Mouse (Mus musculus) heart, embryonic 16.5 days (tissue): ENCODE data around the gene Nr3c2. TPM values are rescaled to one million over a fixed set of nuclear protein-coding genes. Genes with fewer than 3 reads are reported as not detected.

Experiments
- ATAC-seq: fragments of 200-750 bp; cut with Nextera tagmentation; replicated peaks from 2 replicates; pipeline ENCODE4 v1.8.0; 2017; ENCODE audit warnings: moderate number of reproducible peaks; ENCODE audit not compliant: insufficient read depth, low FRiP score; ENCODE audit errors: extremely low read depth
- H3K27ac ChIP-seq: fragments of 300-500 bp; sonication (generic); 2 replicates; pipeline ENCODE4 v1.5.1; 2014; ENCODE audit warnings: mild to moderate bottlenecking, low read length, control low read depth, moderate library complexity
- H3K27me3 ChIP-seq: fragments of 300-500 bp; sonication (generic); 2 replicates; pipeline ENCODE4 v1.6.1; 2014; ENCODE audit warnings: low read length, mixed read lengths; ENCODE audit not compliant: control insufficient read depth, insufficient read depth
- H3K36me3 ChIP-seq: fragments of 300-500 bp; sonication (generic); 2 replicates; pipeline ENCODE4 v1.6.1; 2014; ENCODE audit not compliant: control insufficient read depth, insufficient read depth
- H3K4me1 ChIP-seq: fragments of 300-500 bp; sonication (generic); 2 replicates; pipeline ENCODE4 v1.6.1; 2014; ENCODE audit warnings: low read length, mixed read lengths; ENCODE audit not compliant: control insufficient read depth, insufficient read depth
- H3K4me2 ChIP-seq: fragments of 300-500 bp; sonication (generic); 2 replicates; pipeline ENCODE4 v1.6.1; 2014; ENCODE audit warnings: low read depth, mild to moderate bottlenecking, control low read depth, low read length
- H3K4me3 ChIP-seq: fragments of 300-500 bp; sonication (generic); 2 replicates; pipeline ENCODE4 v1.5.1; 2014; ENCODE audit warnings: mild to moderate bottlenecking, control low read depth, low read length
- H3K9ac ChIP-seq: fragments of 300-500 bp; sonication (generic); 2 replicates; pipeline ENCODE4 v1.6.1; 2014; ENCODE audit warnings: low read length, control low read depth
- H3K9me3 ChIP-seq: fragments of 300-500 bp; sonication (generic); replicated peaks from 2 replicates; pipeline ENCODE4 v1.6.1; 2016; ENCODE audit warnings: low read length; ENCODE audit not compliant: control insufficient read depth
- WGBS: fragments of 180-500 bp; shearing (Covaris S2); extraction: QIAGEN DNeasy Blood & Tissue Kit; methylation state at CpG from one replicate; pipeline ENCODE4 v1.1.7; 2014; 5-methylcytosine and 5-hydroxymethylcytosine counted together
- polyA plus RNA-seq: library from polyadenylated mRNA; unstranded; fragments of >200 nt; fragmentation: Nextera tagmentation; extraction: Ambion mirVana; gene quantifications from 2 replicates; pipeline ENCODE4 v1.2.1, GENCODE M21; 2015

Nr3c2 gene
- 4.7 and 6.5 TPM in 2 replicates for polyA plus RNA-seq

- WGBS, result 0% methylated on average over 40 of the region's 47 CpGs
- H3K4me3 ChIP-seq, result peak within 1 kb of the TSS; percentile 86
- H3K4me2 ChIP-seq, result peak within 1 kb of the TSS; percentile 99
- H3K27ac ChIP-seq, result peak within 1 kb of the TSS; percentile 64
- no peaks in the 10 kb centered on the region for H3K9me3 ChIP-seq
- H3K36me3 ChIP-seq, result no peaks in the 10 kb centered on the region
- 0 out of 2 replicates have a peak, but pooled peaks have one; percentile 2 for ATAC-seq
- peaks cover 9% of the 10 kb centered on the region; the same call in 1 of the 2 replicates for H3K4me1 ChIP-seq
- peak within 1 kb of the TSS; percentile 72 for H3K9ac ChIP-seq
- no peaks in the 10 kb centered on the region; the same call in 1 of the 2 replicates for H3K27me3 ChIP-seq
Measured at GRCm38 (mm10) chr8:76899411-76900154, at the start of gene Nr3c2. Gene Nr3c2, plus strand, starts transcription at chr8:76899442.

GRCm38 (mm10) chr8:76858534-76858933, 40.7 kb upstream of the Nr3c2 start:
- ATAC-seq, result no peak
- Histone ChIP-seq H3K4me1 (no peaks in the 10 kb centered on the region), H3K27ac (no peak overlapping the region), H3K4me2 (no peak overlapping the region), H3K9me3 (no peaks in the 10 kb centered on the region), H3K4me3 (no peak overlapping the region), H3K27me3 (no peaks in the 10 kb centered on the region), H3K36me3 (no peaks in the 10 kb centered on the region), H3K9ac (no peak overlapping the region)
- 47% methylated on average over 2 of the region's 2 CpGs for WGBS

- Histone ChIP-seq H3K36me3 (no peaks in the 10 kb centered on the region), H3K27ac (no peak overlapping the region), H3K4me2 (no peak overlapping the region), H3K4me1 (no peaks in the 10 kb centered on the region), H3K9me3 (no peaks in the 10 kb centered on the region), H3K4me3 (no peak overlapping the region), H3K27me3 (no peaks in the 10 kb centered on the region), H3K9ac (no peak overlapping the region)
- no peak for ATAC-seq
Measured at GRCm38 (mm10) chr8:76859709-76860108, 39.5 kb upstream of the Nr3c2 start.

- Histone ChIP-seq H3K4me1 (no peaks in the 10 kb centered on the region), H3K9me3 (no peaks in the 10 kb centered on the region), H3K4me2 (no peak overlapping the region), H3K4me3 (no peak overlapping the region), H3K27me3 (no peaks in the 10 kb centered on the region), H3K9ac (no peak overlapping the region), H3K36me3 (no peaks in the 10 kb centered on the region), H3K27ac (no peak overlapping the region)
- ATAC-seq, result no peak
- 84% methylated on average over 1 of the region's 1 CpGs for WGBS
Measured at GRCm38 (mm10) chr8:76863066-76863465, 36.2 kb upstream of the Nr3c2 start.

GRCm38 (mm10) chr8:76876809-76877208, 22.4 kb upstream of the Nr3c2 start:
- Histone ChIP-seq H3K4me3 (no peak overlapping the region), H3K4me1 (no peaks in the 10 kb centered on the region), H3K9me3 (no peaks in the 10 kb centered on the region), H3K27ac (no peak overlapping the region), H3K9ac (no peak overlapping the region), H3K4me2 (no peak overlapping the region), H3K36me3 (no peaks in the 10 kb centered on the region), H3K27me3 (no peaks in the 10 kb centered on the region)
- ATAC-seq, result no peak
- 90% methylated on average over 2 of the region's 2 CpGs for WGBS

- Histone ChIP-seq H3K9ac (no peak overlapping the region), H3K4me2 (no peak overlapping the region)
- WGBS, result 10% methylated on average over 2 of the region's 2 CpGs
Measured at GRCm38 (mm10) chr8:76897050-76897449, 2.2 kb upstream of the Nr3c2 start.

GRCm38 (mm10) chr8:76898721-76899410, 376 bp upstream of the Nr3c2 start:
- Histone ChIP-seq H3K9me3 (no peaks in the 10 kb centered on the region), H3K4me2 (peak overlapping the region; percentile 99), H3K9ac (peak overlapping the region; percentile 72), H3K4me3 (peak overlapping the region; percentile 86), H3K27ac (peak overlapping the region; percentile 64), H3K4me1 (peaks cover 9% of the 10 kb centered on the region; the same call in 1 of the 2 replicates), H3K27me3 (no peaks in the 10 kb centered on the region; the same call in 1 of the 2 replicates), H3K36me3 (no peaks in the 10 kb centered on the region)
- WGBS, result under 1% methylated on average over 52 of the region's 60 CpGs
- ATAC-seq, result peak; percentile 24

More at GRCm38 (mm10) chr8:76897050-76897449, 2.2 kb upstream of the Nr3c2 start:
- no peaks in the 10 kb centered on the region for H3K9me3 ChIP-seq
- peaks cover 4% of the 10 kb centered on the region; the same call in 1 of the 2 replicates for H3K4me1 ChIP-seq
- no peak overlapping the region for H3K27ac ChIP-seq
- ATAC-seq, result no peak
- no peak overlapping the region for H3K4me3 ChIP-seq
- H3K27me3 ChIP-seq, result no peaks in the 10 kb centered on the region
- no peaks in the 10 kb centered on the region for H3K36me3 ChIP-seq

GRCm38 (mm10) chr8:76900155-76901141, 1.2 kb downstream of the Nr3c2 start:
- Histone ChIP-seq H3K27ac (no peak overlapping the region; the same call in 1 of the 2 replicates), H3K4me1 (peaks cover 9% of the 10 kb centered on the region; the same call in 1 of the 2 replicates), H3K27me3 (no peaks in the 10 kb centered on the region; the same call in 1 of the 2 replicates), H3K4me2 (peak overlapping the region; percentile 99), H3K4me3 (peak overlapping the region; percentile 86), H3K9ac (peak overlapping the region; percentile 72), H3K36me3 (no peaks in the 10 kb centered on the region), H3K9me3 (no peaks in the 10 kb centered on the region)
- ATAC-seq, result no peak
- under 1% methylated on average over 58 of the region's 58 CpGs for WGBS
